Mouse (Mus musculus): Measurements from ENCODE around the gene Inca1.
A peak's percentile ranks its signal among the peaks of the same experiment; 100 is the strongest.

Gene Inca1

GRCm38 (mm10) chr11:70699722-70700556 is at the start of gene Inca1, which contains the start of gene Kif1c:
Inca1 (minus strand) TSS chr11:70700155.
Kif1c (plus strand) TSS chr11:70700548.
- peak; percentile 84 for DNase-seq (ENCODE audit: low read depth, low spot score)

- DNase-seq (ENCODE audit: low read depth, low spot score), result no peak
Measured at GRCm38 (mm10) chr11:70747876-70748545, 48.1 kb upstream of the Inca1 start.

DNA sequence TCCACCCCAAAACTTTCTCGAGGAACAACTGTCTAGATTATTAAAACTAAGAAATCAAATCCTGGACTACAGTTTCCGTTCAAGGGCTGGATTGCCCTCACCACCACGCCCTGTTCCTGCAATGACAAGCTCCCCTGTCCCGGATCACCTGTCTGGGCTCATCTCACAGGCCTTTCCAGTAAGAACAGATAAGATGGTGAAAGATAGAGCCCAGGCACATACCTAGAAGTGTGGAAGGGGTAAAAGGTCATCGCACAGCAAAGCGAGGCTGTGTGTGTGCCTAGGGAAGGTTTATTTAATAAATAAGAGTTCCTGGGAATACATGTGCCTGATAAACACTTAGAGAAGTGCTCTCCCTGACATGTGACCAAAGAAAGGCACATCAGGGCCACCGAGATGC is 45.7 kb upstream of the Inca1 start:
- no peak for DNase-seq (ENCODE audit: low read depth, low spot score)

DNA sequence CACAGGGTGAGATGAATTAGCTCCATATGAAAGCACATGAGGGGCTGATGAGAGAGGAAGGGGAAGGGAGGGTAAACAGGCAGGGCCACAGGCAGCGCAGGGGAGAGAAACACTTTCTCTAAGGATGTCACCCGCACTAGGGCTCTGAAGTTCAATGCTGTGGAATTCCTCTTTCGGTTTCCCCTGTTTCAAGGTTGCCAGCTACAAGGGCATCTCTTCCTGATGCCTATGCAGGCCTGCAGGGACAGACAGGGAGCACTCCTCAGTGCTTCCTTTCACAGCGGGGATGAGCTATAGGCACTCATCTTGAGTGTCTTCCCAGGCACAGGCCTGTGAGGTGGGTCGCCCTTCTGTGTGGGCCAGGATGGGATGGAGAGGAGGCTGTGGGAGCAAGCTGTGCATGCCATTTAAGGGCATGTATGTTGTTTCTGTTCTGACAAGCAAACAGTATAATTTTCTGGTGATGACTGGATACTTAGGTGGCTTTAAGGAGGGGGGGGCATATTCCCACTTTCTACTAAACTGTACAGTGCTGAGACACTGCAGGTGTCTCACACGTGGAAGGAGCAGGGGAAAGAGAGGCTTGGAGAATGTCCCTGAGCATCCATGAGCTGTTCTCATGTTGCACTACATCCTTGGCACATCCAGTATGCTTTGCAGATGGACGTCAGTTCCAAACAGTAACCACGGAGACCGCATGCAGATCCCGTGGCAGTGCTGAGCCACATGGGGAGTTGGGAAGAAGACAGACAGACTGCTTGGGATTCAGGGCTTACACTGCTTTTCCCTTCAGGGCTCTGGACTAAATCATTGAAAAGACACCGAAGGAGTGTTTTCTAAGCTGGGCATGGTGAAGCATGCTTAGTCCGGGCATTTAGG is 42.9 kb upstream of the Inca1 start:
- no peak for DNase-seq (ENCODE audit: low read depth, low spot score)

- no peak for DNase-seq (ENCODE audit: low read depth, low spot score)
Measured at GRCm38 (mm10) chr11:70742117-70742516, 42.2 kb upstream of the Inca1 start.

GRCm38 (mm10) chr11:70741603-70742002 is 41.6 kb upstream of the Inca1 start:
- no peak for DNase-seq (ENCODE audit: low read depth, low spot score)

- no peak for DNase-seq (ENCODE audit: low read depth, low spot score)
Measured at GRCm38 (mm10) chr11:70737749-70738148, 37.8 kb upstream of the Inca1 start.

DNA sequence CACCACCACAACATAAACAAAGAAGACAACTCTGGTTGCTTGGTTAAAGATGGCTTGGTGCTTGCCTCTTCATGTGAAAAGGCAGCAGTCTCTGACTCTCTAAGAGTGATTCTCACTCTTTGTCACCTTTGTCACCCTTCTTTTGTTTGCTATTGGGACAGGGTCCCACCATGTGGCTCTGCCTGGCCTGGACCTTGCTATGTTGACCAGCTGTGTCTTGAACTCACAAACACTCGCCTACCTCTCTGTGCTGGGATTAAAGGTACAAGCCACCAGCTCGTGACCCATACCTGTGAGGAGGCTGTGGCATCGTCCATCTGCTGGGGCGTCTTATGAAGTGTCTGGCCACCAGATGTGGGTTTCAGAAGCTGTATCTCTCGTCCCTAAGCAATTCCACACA is 33.3 kb upstream of the Inca1 start:
- DNase-seq (ENCODE audit: low read depth, low spot score), result no peak

GRCm38 (mm10) chr11:70731178-70731577 is 31.2 kb upstream of the Inca1 start:
- DNase-seq (ENCODE audit: low read depth, low spot score), result no peak

DNA sequence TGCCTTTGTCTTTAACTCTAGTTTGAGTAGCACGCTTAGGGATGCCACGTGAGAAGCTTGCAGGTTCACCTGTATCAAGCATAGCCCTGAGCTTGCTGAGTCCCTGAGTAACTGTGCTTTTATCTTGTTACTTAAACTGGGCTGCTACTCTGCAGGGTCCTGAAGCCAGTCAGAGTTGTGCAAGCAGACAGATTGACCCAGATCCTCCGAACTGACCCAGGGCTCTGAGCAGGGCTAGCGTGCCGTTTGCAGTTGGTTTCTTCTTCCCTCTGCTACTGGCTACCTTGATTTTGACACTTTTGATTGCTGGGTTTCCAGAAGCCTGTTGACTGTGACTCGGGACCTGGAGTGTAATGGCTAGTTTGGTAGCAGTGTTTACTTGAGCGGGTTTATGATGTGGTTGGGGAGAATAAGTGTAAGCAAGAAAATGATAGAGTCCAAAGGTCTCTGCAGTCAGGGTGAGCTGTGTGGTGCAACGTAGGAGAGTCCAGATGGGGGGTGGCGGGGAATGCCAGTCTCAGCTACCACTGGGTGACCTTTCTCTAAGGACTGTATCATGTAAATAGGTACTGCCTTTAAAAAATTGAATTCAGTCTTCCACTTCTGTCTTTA is 30.6 kb upstream of the Inca1 start:
- no peak for DNase-seq (ENCODE audit: low read depth, low spot score)

GRCm38 (mm10) chr11:70727385-70727784 is 27.4 kb upstream of the Inca1 start:
- DNase-seq (ENCODE audit: low read depth, low spot score), result no peak

- DNase-seq (ENCODE audit: low read depth, low spot score), result no peak
Measured at GRCm38 (mm10) chr11:70726585-70726984, 26.6 kb upstream of the Inca1 start.

GRCm38 (mm10) chr11:70724706-70725105 is 24.8 kb upstream of the Inca1 start:
- DNase-seq (ENCODE audit: low read depth, low spot score), result no peak

DNA sequence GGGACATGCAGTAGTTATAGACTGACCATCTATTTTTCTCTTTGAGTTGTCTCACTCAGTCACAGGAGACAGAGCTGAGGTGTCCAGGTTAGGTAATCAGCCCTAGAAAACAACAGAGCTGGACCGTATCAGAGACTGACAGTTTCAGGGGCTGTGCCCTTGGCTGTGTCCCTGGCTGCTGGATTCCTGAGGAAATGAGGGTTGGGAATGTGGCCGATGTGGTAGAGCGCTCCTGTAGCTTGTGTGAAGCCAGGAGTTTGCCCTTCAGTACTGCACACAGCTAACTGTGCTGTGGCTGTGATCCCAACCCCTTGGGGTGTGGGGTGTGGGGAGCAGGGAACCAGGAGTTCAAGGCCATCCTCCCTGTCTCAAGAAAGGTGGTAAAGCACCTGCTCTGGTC is 21.1 kb upstream of the Inca1 start:
- no peak for DNase-seq (ENCODE audit: low read depth, low spot score)

- DNase-seq (ENCODE audit: low read depth, low spot score), result no peak
Measured at GRCm38 (mm10) chr11:70720567-70720966, 20.6 kb upstream of the Inca1 start.

DNA sequence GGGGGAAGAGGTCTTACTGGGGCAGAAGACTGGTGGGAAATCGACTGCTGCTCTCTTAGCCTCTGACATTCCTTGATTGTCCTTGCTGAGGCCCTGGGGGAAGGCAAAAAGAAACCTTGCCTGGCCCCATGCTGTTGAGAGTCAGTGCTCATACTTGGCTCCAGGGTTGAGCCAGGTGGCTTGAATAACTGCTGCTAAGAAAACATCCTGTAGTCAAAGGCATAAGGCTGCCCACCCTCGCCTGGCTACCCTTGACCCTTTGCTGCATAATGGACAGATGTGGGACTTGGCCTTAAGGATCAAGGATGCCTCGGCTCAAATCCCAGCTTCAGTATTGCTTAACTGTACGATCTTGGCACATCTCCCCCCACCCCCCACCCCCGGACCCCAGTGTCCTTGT is 18.5 kb upstream of the Inca1 start:
- no peak for DNase-seq (ENCODE audit: low read depth, low spot score)

- DNase-seq (ENCODE audit: low read depth, low spot score), result no peak
Measured at GRCm38 (mm10) chr11:70715832-70716231, 15.9 kb upstream of the Inca1 start.

DNA sequence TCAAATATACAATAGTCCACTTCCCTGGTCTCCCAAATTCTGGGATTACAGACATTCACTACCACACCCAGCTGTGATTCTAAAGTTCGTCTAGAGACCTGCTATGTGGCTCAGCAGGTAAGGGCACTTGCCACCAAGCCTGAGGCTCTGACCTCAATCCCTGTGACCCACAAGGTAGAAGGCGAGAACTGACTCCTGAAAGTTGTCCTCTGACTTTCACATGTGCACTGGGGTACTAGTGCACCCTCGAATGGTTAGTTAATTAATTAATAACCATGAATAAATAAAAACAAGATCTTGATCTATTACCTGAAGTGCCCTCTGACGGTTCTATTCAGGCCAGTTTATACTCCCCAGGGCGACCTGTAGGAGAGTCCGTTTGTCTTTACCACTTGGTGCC is 13.3 kb upstream of the Inca1 start:
- DNase-seq (ENCODE audit: low read depth, low spot score), result no peak

GRCm38 (mm10) chr11:70711026-70711425 is 11.1 kb upstream of the Inca1 start:
- no peak for DNase-seq (ENCODE audit: low read depth, low spot score)

- DNase-seq (ENCODE audit: low read depth, low spot score), result no peak
Measured at GRCm38 (mm10) chr11:70706127-70706526, 6.2 kb upstream of the Inca1 start.

- no peak for DNase-seq (ENCODE audit: low read depth, low spot score)
Measured at GRCm38 (mm10) chr11:70702781-70703180, 2.8 kb upstream of the Inca1 start.
